Mouse (Mus musculus) skeletal muscle tissue, postnatal 0 days (tissue): Measurements from ENCODE around the gene Slc17a3. TPM values are rescaled to one million over a fixed set of nuclear protein-coding genes. Genes with fewer than 3 reads are reported as not detected.

ENCODE experiments used
- polyA plus RNA-seq: library from polyadenylated mRNA; unstranded; fragments of >200 nt; fragmentation: Nextera tagmentation; extraction: Ambion mirVana; gene quantifications from 2 replicates; pipeline ENCODE4 v1.2.1, GENCODE M21; 2015

Slc17a3 gene
- polyA plus RNA-seq: 1.5 and 1.6 TPM in 2 replicates

GRCm38 (mm10) chr13:23839308-23839707 is at the start of gene Slc17a3:
Gene Slc17a3 (plus strand): TSS chr13:23839434.

GRCm38 (mm10) chr13:23806422-23807052 is 32.7 kb upstream of the Slc17a3 start, which contains the start of gene Slc17a2:
Gene Slc17a2 (plus strand): TSS chr13:23806993.

GRCm38 (mm10) chr13:23867405-23867804 is 28.2 kb downstream of the Slc17a3 start, which contains the start of gene Slc17a1:
Gene Slc17a1 (plus strand): TSS chr13:23867750.

Other genes with a start within 250 kb of the Slc17a3 start
- 4.5 and 5.7 TPM in 2 replicates for gene Hist1h2be, start 218.3 kb upstream of the Slc17a3 start, polyA plus RNA-seq
- 12.7 and 15.0 TPM in 2 replicates for gene Hist1h1e, start 216.9 kb upstream of the Slc17a3 start, polyA plus RNA-seq
- gene Hist1h2ac, start 155.5 kb upstream of the Slc17a3 start, polyA plus RNA-seq: 0.88 and 1.4 TPM in 2 replicates
- 186 and 234 TPM in 2 replicates for gene Hist1h2bc, start 155.2 kb upstream of the Slc17a3 start, polyA plus RNA-seq
- gene Hist1h1t, start 143.6 kb upstream of the Slc17a3 start, polyA plus RNA-seq: not detected in 2 replicates
- 1.3 and 2.7 TPM in 2 replicates for gene Hist1h4c, start 141.0 kb upstream of the Slc17a3 start, polyA plus RNA-seq
- 9.6 and 16.8 TPM in 2 replicates for gene Hfe, start 128.6 kb upstream of the Slc17a3 start, polyA plus RNA-seq
- gene Hist1h1c, start 100.6 kb upstream of the Slc17a3 start, polyA plus RNA-seq: 191 and 322 TPM in 2 replicates
- gene Hist1h3c, start 93.8 kb upstream of the Slc17a3 start, polyA plus RNA-seq: 0.67 and 1.1 TPM in 2 replicates
- gene Hist1h2bb, start 92.7 kb upstream of the Slc17a3 start, polyA plus RNA-seq: 0.82 and 1.4 TPM in 2 replicates
- 10.2 and 10.4 TPM in 2 replicates for gene Hist1h2ab, start 88.3 kb upstream of the Slc17a3 start, polyA plus RNA-seq
- 2.4 and 4.3 TPM in 2 replicates for gene Hist1h3b, start 87.2 kb upstream of the Slc17a3 start, polyA plus RNA-seq
- 0.83 TPM in 1 of 2 replicates, not detected in the other for gene Hist1h4b, start 82.4 kb upstream of the Slc17a3 start, polyA plus RNA-seq
- gene Hist1h4a, start 78.2 kb upstream of the Slc17a3 start, polyA plus RNA-seq: 0.61 and 1.1 TPM in 2 replicates
- 0.85 and 1.7 TPM in 2 replicates for gene Hist1h3a, start 77.0 kb upstream of the Slc17a3 start, polyA plus RNA-seq
- gene Hist1h1a, start 75.8 kb upstream of the Slc17a3 start, polyA plus RNA-seq: 1.2 and 2.0 TPM in 2 replicates
- 0.34 and 0.38 TPM in 2 replicates for gene Trim38, start 69.5 kb upstream of the Slc17a3 start, polyA plus RNA-seq
- gene Slc17a2, start 32.4 kb upstream of the Slc17a3 start, polyA plus RNA-seq: not detected in 2 replicates
- not detected in 2 replicates for gene Slc17a1, start 28.3 kb downstream of the Slc17a3 start, polyA plus RNA-seq
- gene Slc17a4, start 75.6 kb downstream of the Slc17a3 start, polyA plus RNA-seq: not detected in 2 replicates
- not detected in 2 replicates for gene Hist1h2ba, start 94.7 kb downstream of the Slc17a3 start, polyA plus RNA-seq
- gene Hist1h2aa, start 95.0 kb downstream of the Slc17a3 start, polyA plus RNA-seq: not detected in 2 replicates
- 0.23 TPM in 1 of 2 replicates, not detected in the other for gene Scgn, start 151.8 kb downstream of the Slc17a3 start, polyA plus RNA-seq